Mouse (Mus musculus): Measurements from ENCODE around the gene Zfp646.

DNA sequence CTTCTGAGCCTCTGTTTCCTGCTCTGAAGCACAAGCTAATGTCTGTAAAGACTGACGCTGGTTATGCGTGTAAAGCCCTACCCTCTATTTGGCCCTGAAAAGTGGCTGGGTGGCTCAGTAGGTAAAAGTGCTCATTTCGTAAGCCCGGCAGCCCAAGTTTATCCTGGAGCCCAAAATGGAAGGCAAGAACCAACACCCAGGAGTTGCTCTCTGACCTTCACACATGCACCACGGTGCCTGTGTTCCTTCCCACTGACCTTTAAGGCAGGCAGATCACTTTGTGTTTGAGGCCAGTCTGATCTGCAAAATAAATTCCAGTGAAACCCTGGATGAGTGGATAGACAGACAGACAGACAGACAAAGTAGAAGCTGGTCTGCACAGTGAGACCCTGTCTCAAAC is 47.7 kb downstream of the Zfp646 start:
- TF ChIP-seq CTCF (IDR thresholded peaks at IDR 0.05; ENCODE audit: borderline replicate concordance, insufficient read depth, low read length) (no peak), POLR2A (IDR thresholded peaks at IDR 0.05; ENCODE audit: low read depth, low read length) (no peak)
